Mouse (Mus musculus) E14TG2a.4 (cell line): Measurements from ENCODE around the gene H60b.
"Not testable (repeated sequence)": the region's sequence is repeated elsewhere in the genome, so short reads cannot be mapped to it uniquely, and the experiment has no call there.

Source experiments
- CTCF ChIP-seq: conservative IDR thresholded peaks from 2 replicates; pipeline ENCODE4 v1.5.1; 2014; ENCODE audit warnings: low read length
- POU5F1 ChIP-seq: IDR thresholded peaks from 2 replicates; pipeline ENCODE4 v1.6.1; 2014; ENCODE audit warnings: low read length, borderline replicate concordance

GRCm38 (mm10) chr10:22223474-22224349 lies 65.3 kb downstream of the H60b start:
- not testable (repeated sequence) for TF ChIP-seq CTCF, POU5F1
